8 mouse cellular contexts compared by ENCODE assay signal in genomic region chr15:93438663-93439062, GRCm38 (mm10). TPM values are rescaled to one million over a fixed set of nuclear protein-coding genes. Genes with fewer than 3 reads are reported as not detected.
A peak's percentile ranks its signal among the peaks of the same experiment; 100 is the strongest.
DNase-seq lines count a peak whose midpoint lies in the region; ATAC-seq and TF ChIP-seq lines count a peak whose summit lies in the region.

No protein-coding gene starts in this region.

- no peaks in the 10 kb centered on the region for H3K9me3 ChIP-seq in liver, embryonic 14.5 days (ENCODE audit: control insufficient read depth, low read length)

- WGBS in liver, embryonic 14.5 days (ENCODE audit: insufficient replicate concordance): 56% methylated on average over 5 of the region's 5 CpGs

- H3K36me3 ChIP-seq in liver, embryonic 14.5 days (replicated peaks; ENCODE audit: control insufficient read depth, insufficient read depth, low read depth): peaks cover 11% of the 10 kb centered on the region

- ATAC-seq in liver, embryonic 14.5 days (ENCODE audit: insufficient read depth): 0 out of 2 replicates have a peak, but pooled peaks have one; percentile 35

- TF ChIP-seq EP300 in liver, embryonic 14.5 days (IDR thresholded peaks at IDR 0.05; ENCODE audit: low read depth): no peak

- no peak overlapping the region for H3K4me2 ChIP-seq in liver, embryonic 14.5 days (ENCODE audit: low read depth)

- no peaks in the 10 kb centered on the region for H3K4me1 ChIP-seq in liver, embryonic 14.5 days (replicated peaks; ENCODE audit: control insufficient read depth in 2 of 2, insufficient read depth in 2 of 2, low read length in 1 of 2)

- no peaks in the 10 kb centered on the region for H3K27me3 ChIP-seq in liver, embryonic 14.5 days (ENCODE audit: control insufficient read depth, insufficient read depth, low read length)

- TF ChIP-seq CTCF in liver, embryonic 14.5 days (IDR thresholded peaks at IDR 0.05; ENCODE audit: low read depth): peak; percentile 88

- no peak overlapping the region for H3K9ac ChIP-seq in liver, embryonic 14.5 days (replicated peaks)

- no peak overlapping the region for H3K27ac ChIP-seq in liver, embryonic 14.5 days

- no peak overlapping the region for H3K4me3 ChIP-seq in liver, embryonic 14.5 days (ENCODE audit: insufficient read depth in 1 of 2, low read depth in 2 of 2, low read length in 2 of 2)

- DNase-seq in CD4-positive, CD25-positive, alpha-beta regulatory T cell, adult 2 months (ENCODE audit: low read depth, low spot score): peak; percentile 77
- peak; percentile 75 for DNase-seq in NIH3T3 (ENCODE audit: low read depth)
- peak; percentile 45 for DNase-seq in cerebellum, adult 9-11 months
- peak; percentile 12 to 62 for DNase-seq in frontal cortex, postnatal 14 days (ENCODE audit: low spot score in 2 of 2)
- peak; percentile 60 for DNase-seq in kidney, postnatal 14 days
- DNase-seq in liver, embryonic 14.5 days (ENCODE audit: low read depth in 3 of 3, low spot score in 3 of 3): peak; percentile 10 to 16 (median 14)
- DNase-seq in retina, adult 2 months (ENCODE audit: low read depth, low spot score): peak; percentile 47
- peak; percentile 50 for DNase-seq in urinary bladder, postnatal 14 days (ENCODE audit: low spot score)

RNA-seq across cellular contexts. Expression of gene Pphln1, which starts 40.5 kb away (rescaled TPM):
- 8.2 and 9.6 TPM in 2 replicates for polyA plus RNA-seq in liver, embryonic 14.5 days (2012; rRNA removed)
- 9.7 and 10.1 TPM in 2 replicates for polyA plus RNA-seq in liver, embryonic 14.5 days (2014; fragmentation: Nextera tagmentation; extraction: Ambion mirVana)

RNA-seq across cellular contexts. Expression of gene Zcrb1, which starts 40.5 kb away (rescaled TPM):
- 21.5 and 44.0 TPM in 2 replicates for polyA plus RNA-seq in liver, embryonic 14.5 days (2012; rRNA removed)
- polyA plus RNA-seq in liver, embryonic 14.5 days (2014; fragmentation: Nextera tagmentation; extraction: Ambion mirVana): 64.0 and 65.4 TPM in 2 replicates

Comparison
In these comparisons a context has a peak if more than half of its experiments do, and no peak if none do; other contexts are left out.
1. DNase-seq: peak in every context shown above with its lines; median percentile 77 in CD4-positive, CD25-positive, alpha-beta regulatory T cell, adult 2 months; 75 in NIH3T3; 60 in kidney, postnatal 14 days; 50 in urinary bladder, postnatal 14 days; 47 in retina, adult 2 months; 45 in cerebellum, adult 9-11 months; 37 in frontal cortex, postnatal 14 days; 14 in liver, embryonic 14.5 days.